Mouse (Mus musculus) limb, embryonic 14.5 days (tissue): ENCODE results near the gene Cyp2w1. TPM values are rescaled to one million over a fixed set of nuclear protein-coding genes. Genes with fewer than 3 reads are reported as not detected.

ENCODE experiments used
- ATAC-seq: fragments of 200-750 bp; cut with Nextera tagmentation; 2 replicates; pipeline ENCODE4 v1.8.0; 2017; ENCODE audit warnings: low read depth, moderate number of reproducible peaks, moderate TSS enrichment; ENCODE audit not compliant: low FRiP score
- DNase-seq: peaks from one replicate; pipeline ENCODE4 v3.0.0-alpha.2; 2015; ENCODE audit warnings: low spot score
- H3K27ac ChIP-seq: fragments of 300-500 bp; sonication (generic); replicated peaks from 2 replicates; pipeline ENCODE4 v1.5.1; 2014; ENCODE audit warnings: low read depth, mild to moderate bottlenecking, low read length, moderate library complexity, mixed read lengths
- H3K27me3 ChIP-seq: fragments of 300-500 bp; sonication (generic); 2 replicates; pipeline ENCODE4 v1.6.1; 2014; ENCODE audit warnings: low read length, mixed read lengths; ENCODE audit not compliant: control insufficient read depth, insufficient read depth
- H3K36me3 ChIP-seq: fragments of 300-500 bp; sonication (generic); 2 replicates; pipeline ENCODE4 v1.6.1; 2014; ENCODE audit warnings: mild to moderate bottlenecking, low read length, moderate library complexity, mixed read lengths; ENCODE audit not compliant: control insufficient read depth, insufficient read depth
- H3K4me1 ChIP-seq: fragments of 300-500 bp; sonication (generic); 2 replicates; pipeline ENCODE4 v1.6.1; 2014; ENCODE audit warnings: antibody characterized with exemption, low read length, mixed read lengths; ENCODE audit not compliant: control insufficient read depth, insufficient read depth
- H3K4me2 ChIP-seq: fragments of 300-500 bp; sonication (generic); replicated peaks from 2 replicates; pipeline ENCODE4 v1.6.1; 2014; ENCODE audit warnings: low read depth, mild to moderate bottlenecking, low read length, moderate library complexity; ENCODE audit not compliant: severe bottlenecking
- H3K4me3 ChIP-seq: fragments of 300-500 bp; sonication (generic); replicated peaks from 2 replicates; pipeline ENCODE4 v1.5.1; 2014; ENCODE audit warnings: low read length
- H3K9ac ChIP-seq: fragments of 300-500 bp; sonication (generic); 2 replicates; pipeline ENCODE4 v1.6.1; 2014; ENCODE audit warnings: mild to moderate bottlenecking, low read depth, low read length, moderate library complexity; ENCODE audit not compliant: severe bottlenecking
- H3K9me3 ChIP-seq: fragments of 300-500 bp; sonication (generic); 2 replicates; pipeline ENCODE4 v1.6.1; 2016; ENCODE audit warnings: low read length; ENCODE audit not compliant: control insufficient read depth
- POLR2A ChIP-seq: fragments of 200-500 bp; IDR thresholded peaks from 2 replicates; pipeline ENCODE4 v1.8.0; 2012; ENCODE audit warnings: inconsistent platforms, mild to moderate bottlenecking, moderate library complexity, borderline replicate concordance; ENCODE audit not compliant: insufficient read depth, insufficient read length; ENCODE audit errors: extremely low read depth
- WGBS: fragments of 180-500 bp; shearing (Covaris S2); extraction: QIAGEN DNeasy Blood & Tissue Kit; methylation state at CpG from one replicate; pipeline ENCODE4 v1.1.7; 2014; 5-methylcytosine and 5-hydroxymethylcytosine counted together
- polyA plus RNA-seq, 2 experiments: library from polyadenylated mRNA; depleted of rRNA in 1 of 2; stranded (reverse) in 1 of 2; unstranded in 1 of 2; fragments of >200 nt; fragmentation: Nextera tagmentation in 1 of 2; extraction: Ambion mirVana in 1 of 2; gene quantifications; 2 replicates each; pipeline versions ENCODE4 v1.2.1 to v1.2.3; 2012 to 2014

The Cyp2w1 gene
- polyA plus RNA-seq, 2 experiments = 19.6 to 29.3 TPM

DNA sequence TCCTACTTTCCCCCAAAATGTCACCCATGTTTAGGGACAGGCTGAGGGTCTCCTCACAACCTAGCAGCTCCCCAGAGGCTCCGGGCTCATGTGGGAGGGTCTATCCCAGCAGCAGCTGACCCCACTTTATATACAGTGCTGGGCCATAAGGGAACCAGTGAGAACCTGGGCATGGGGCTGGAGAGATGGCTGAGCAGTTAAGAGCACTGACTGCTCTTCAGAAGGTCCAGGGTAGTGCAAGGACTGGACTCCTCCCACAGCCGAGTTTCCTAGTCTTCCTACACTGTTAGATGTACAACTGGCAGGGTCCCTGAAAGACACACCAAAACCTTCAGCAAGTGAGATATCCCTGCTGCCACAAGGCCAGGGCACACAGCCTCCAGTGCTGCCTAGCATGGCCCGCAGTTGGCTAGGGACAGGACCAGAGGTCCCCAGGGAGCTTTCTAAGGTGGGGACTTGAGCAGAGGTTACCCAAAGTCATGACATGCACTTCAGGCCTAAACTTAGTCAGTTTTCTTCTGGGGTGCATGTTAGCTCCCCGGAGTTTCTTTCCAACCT, 45.0 kb downstream of the Cyp2w1 start:
- H3K9ac ChIP-seq = no peak overlapping the region
- H3K36me3 ChIP-seq = peaks cover 3% of the 10 kb centered on the region; the same call in 1 of the 2 replicates
- no peak for TF ChIP-seq POLR2A
- ATAC-seq = no peak
- no peak for DNase-seq
- H3K27ac ChIP-seq = no peak overlapping the region
- H3K9me3 ChIP-seq = no peaks in the 10 kb centered on the region
- peaks cover 9% of the 10 kb centered on the region; the same call in 1 of the 2 replicates for H3K4me1 ChIP-seq
- H3K27me3 ChIP-seq = no peaks in the 10 kb centered on the region
- no peak overlapping the region for H3K4me2 ChIP-seq
- 88% methylated on average over 4 of the region's 4 CpGs for WGBS
- no peak overlapping the region for H3K4me3 ChIP-seq

DNA sequence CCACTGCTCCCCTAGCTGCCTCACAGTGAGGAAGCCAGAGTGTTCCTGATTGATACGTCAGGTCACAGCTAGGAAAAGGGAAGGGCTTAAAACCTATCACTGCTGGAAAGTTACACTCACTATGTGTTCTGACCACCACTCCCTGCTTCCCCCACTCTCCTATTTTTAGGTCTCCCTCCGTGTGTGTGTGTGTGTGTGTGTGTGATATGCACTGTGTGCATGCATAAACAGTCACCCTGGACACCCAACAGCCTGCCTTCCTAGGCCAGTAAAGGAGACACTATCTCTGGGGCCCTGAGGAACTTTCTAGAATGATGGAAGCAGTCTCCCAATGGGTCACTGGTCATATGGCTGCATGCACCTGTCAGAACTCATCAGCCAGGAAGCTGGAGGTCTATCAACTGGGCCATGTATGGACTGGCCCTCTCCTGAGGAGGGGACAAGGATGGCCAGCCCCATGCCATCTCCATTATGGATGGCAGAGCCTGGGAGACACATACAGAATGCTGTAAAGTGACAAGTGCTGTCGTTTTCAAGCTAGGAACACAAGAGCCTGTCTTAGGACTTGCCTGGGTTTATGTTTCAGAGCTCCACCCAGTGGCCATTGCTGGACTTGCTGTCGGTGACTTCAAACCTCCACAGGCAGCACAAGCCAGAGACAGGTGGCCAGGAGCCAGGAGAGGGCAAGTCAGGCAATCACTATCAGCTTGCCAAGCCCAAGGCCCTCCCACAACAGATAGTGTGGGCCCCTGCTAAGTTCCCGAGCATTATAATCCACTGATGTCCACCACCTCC, 45.7 kb downstream of the Cyp2w1 start:
- Histone ChIP-seq H3K9ac (no peak overlapping the region), H3K36me3 (no peaks in the 10 kb centered on the region), H3K27me3 (no peaks in the 10 kb centered on the region), H3K4me1 (peaks cover 9% of the 10 kb centered on the region; the same call in 1 of the 2 replicates), H3K27ac (no peak overlapping the region), H3K4me2 (no peak overlapping the region), H3K9me3 (no peaks in the 10 kb centered on the region), H3K4me3 (no peak overlapping the region)
- peak; percentile 74 for DNase-seq
- ATAC-seq = peak; percentile 79
- 38% methylated on average over 5 of the region's 5 CpGs for WGBS
- no peak for TF ChIP-seq POLR2A

DNA sequence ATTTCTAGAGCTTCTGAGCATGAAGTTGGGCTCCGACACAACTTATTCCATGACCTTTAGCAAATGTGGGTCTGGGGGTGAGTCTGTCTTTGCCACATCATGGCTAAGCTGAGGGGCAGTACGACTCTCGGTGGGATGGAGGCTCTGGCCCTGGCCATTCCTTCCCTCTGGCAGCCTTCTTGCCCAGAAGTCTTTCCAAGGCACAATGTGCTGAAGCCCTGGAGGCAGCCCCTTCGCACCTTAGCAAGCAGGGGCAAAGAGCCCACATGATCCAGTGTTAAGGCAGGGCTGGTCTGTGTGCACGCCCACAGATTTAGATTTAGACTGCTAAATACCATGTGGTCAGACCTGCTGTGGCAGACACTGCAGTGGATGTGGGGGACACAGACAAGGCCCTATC, 46.4 kb downstream of the Cyp2w1 start:
- Histone ChIP-seq H3K27ac (no peak overlapping the region), H3K9ac (no peak overlapping the region), H3K9me3 (no peaks in the 10 kb centered on the region), H3K4me3 (no peak overlapping the region), H3K4me2 (no peak overlapping the region), H3K36me3 (no peaks in the 10 kb centered on the region), H3K27me3 (no peaks in the 10 kb centered on the region), H3K4me1 (peaks cover 9% of the 10 kb centered on the region; the same call in 1 of the 2 replicates)
- WGBS = 75% methylated on average over 5 of the region's 5 CpGs
- TF ChIP-seq POLR2A = no peak
- DNase-seq = no peak
- no peak for ATAC-seq

GRCm38 (mm10) chr5:139399991-139400390, 47.6 kb downstream of the Cyp2w1 start:
- Histone ChIP-seq H3K4me1 (0 out of 2 replicates have a peak, but pooled peaks cover 5% of the 10 kb centered on the region), H3K4me2 (no peak overlapping the region), H3K9ac (no peak overlapping the region), H3K4me3 (no peak overlapping the region), H3K27ac (no peak overlapping the region), H3K27me3 (no peaks in the 10 kb centered on the region), H3K9me3 (no peaks in the 10 kb centered on the region), H3K36me3 (no peaks in the 10 kb centered on the region)
- no peak for ATAC-seq
- DNase-seq = no peak
- no peak for TF ChIP-seq POLR2A
- WGBS = 91% methylated on average over 14 of the region's 14 CpGs

- Histone ChIP-seq H3K36me3 (no peaks in the 10 kb centered on the region), H3K27ac (no peak overlapping the region), H3K9ac (no peak overlapping the region), H3K4me1 (peaks cover 11% of the 10 kb centered on the region), H3K27me3 (no peaks in the 10 kb centered on the region), H3K4me3 (no peak overlapping the region), H3K9me3 (no peaks in the 10 kb centered on the region), H3K4me2 (no peak overlapping the region)
- WGBS = 95% methylated on average over 2 of the region's 2 CpGs
- no peak for ATAC-seq
- DNase-seq = no peak
- TF ChIP-seq POLR2A = no peak
These were observed 49.7 kb downstream of the Cyp2w1 start for GRCm38 (mm10) chr5:139402106-139402505.
